In the genomic region with DNA sequence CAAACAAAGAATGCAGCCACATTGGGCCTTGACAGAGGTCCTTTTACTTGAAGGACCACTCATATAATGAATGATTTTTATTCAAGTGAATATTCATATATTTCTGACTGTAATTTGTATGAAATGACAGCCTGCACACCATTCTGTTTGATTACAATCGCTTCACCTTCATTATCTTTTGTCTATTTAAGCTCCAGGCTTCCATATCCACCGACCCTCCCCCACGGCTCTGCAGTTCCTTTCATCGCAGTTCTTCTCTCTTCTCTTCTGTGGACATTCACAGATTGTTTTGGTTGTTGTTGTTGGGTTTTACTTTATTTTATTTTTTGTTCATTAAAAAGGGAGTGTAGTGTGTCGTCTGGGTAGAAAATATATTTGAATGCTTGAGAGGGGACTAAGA, we compare ENCODE assay signal across 22 mouse cellular contexts. TPM values are rescaled to one million over a fixed set of nuclear protein-coding genes. Genes with fewer than 3 reads are reported as not detected.
A peak's percentile ranks its signal among the peaks of the same experiment; 100 is the strongest.
DNase-seq lines count a peak whose midpoint lies in the region; ATAC-seq lines count a peak whose summit lies in the region.
"Had no signal": no experiment of that assay in that cellular context is flagged by ENCODE, and none has a peak within 500 bp of the region (broad histone marks: within the 10 kb centered on the region; RNA-seq: fewer than 3 reads in every experiment).

No protein-coding gene starts in this region.

- no peak overlapping the region for H3K27ac ChIP-seq in hindbrain, embryonic 11.5 days (ENCODE audit: low read depth, low read length)
- H3K27ac ChIP-seq in midbrain, embryonic 15.5 days, result peak overlapping the region; percentile 45; the same call in 1 of the 2 replicates
- H3K27ac ChIP-seq: embryonic facial prominence, embryonic 13.5 days; hindbrain, embryonic 15.5 days; kidney, postnatal 0 days; limb, embryonic 15.5 days; liver, embryonic 15.5 days; neural tube, embryonic 15.5 days had no signal

- ATAC-seq in hindbrain, embryonic 11.5 days (ENCODE audit: low FRiP score), result no peak
- ATAC-seq in midbrain, embryonic 15.5 days (replicated peaks), result no peak
- ATAC-seq: CD4-positive, CD25-positive, alpha-beta regulatory T cell, adult 4 months; intestine, postnatal 0 days; Patski had no signal

- WGBS in hindbrain, embryonic 11.5 days, result 58% methylated on average over 5 of the region's 5 CpGs
- 33% methylated on average over 5 of the region's 5 CpGs for WGBS in midbrain, embryonic 15.5 days

- H3K4me2 ChIP-seq in hindbrain, embryonic 11.5 days (replicated peaks; ENCODE audit: low read depth, low read length), result no peak overlapping the region
- no peak overlapping the region for H3K4me2 ChIP-seq in midbrain, embryonic 15.5 days
- H3K4me2 ChIP-seq: embryonic facial prominence, embryonic 13.5 days; hindbrain, embryonic 15.5 days; limb, embryonic 15.5 days; liver, embryonic 15.5 days; neural tube, embryonic 15.5 days had no signal

- no peaks in the 10 kb centered on the region for H3K36me3 ChIP-seq in hindbrain, embryonic 11.5 days (ENCODE audit: control insufficient read depth, insufficient read depth, low read length)
- no peaks in the 10 kb centered on the region for H3K36me3 ChIP-seq in midbrain, embryonic 15.5 days (replicated peaks)
- H3K36me3 ChIP-seq: embryonic facial prominence, embryonic 13.5 days; hindbrain, embryonic 15.5 days; limb, embryonic 15.5 days; liver, embryonic 15.5 days; neural tube, embryonic 15.5 days had no signal

- H3K9ac ChIP-seq in hindbrain, embryonic 11.5 days (ENCODE audit: low read depth, low read length), result no peak overlapping the region
- H3K9ac ChIP-seq in midbrain, embryonic 15.5 days, result no peak overlapping the region
- H3K9ac ChIP-seq: embryonic facial prominence, embryonic 13.5 days; hindbrain, embryonic 15.5 days; limb, embryonic 15.5 days; liver, embryonic 15.5 days; neural tube, embryonic 15.5 days had no signal

- peak; percentile 12 for DNase-seq in embryo, embryonic 11 days
- DNase-seq in embryo, embryonic 9.5 days (ENCODE audit: extremely low spot score), result no peak
- peak; percentile 20 for DNase-seq in retina, embryonic 14.5 days (ENCODE audit: low spot score)
- no peak for DNase-seq in retina, postnatal 1 day
- DNase-seq in hindbrain, embryonic 11.5 days (ENCODE audit: low spot score), result peak; percentile 44
- no peak for DNase-seq in natural killer cell, adult 2 months (ENCODE audit: low spot score in 2 of 2)
- DNase-seq in right cerebral cortex, postnatal 36 days (ENCODE audit: low spot score in 2 of 2), result no peak
- DNase-seq: adrenal gland, postnatal 10 days; cerebellum, adult 11-12 months; gastrocnemius, postnatal 25 days; layer of hippocampus, postnatal 36 days; thymus, postnatal 14 days had no signal

- H3K9me3 ChIP-seq in hindbrain, embryonic 11.5 days (ENCODE audit: control insufficient read depth, low read length), result no peaks in the 10 kb centered on the region
- H3K9me3 ChIP-seq in midbrain, embryonic 15.5 days, result no peaks in the 10 kb centered on the region
- H3K9me3 ChIP-seq: embryonic facial prominence, embryonic 13.5 days; hindbrain, embryonic 15.5 days; limb, embryonic 15.5 days; liver, embryonic 15.5 days; neural tube, embryonic 15.5 days had no signal

- no peaks in the 10 kb centered on the region for H3K27me3 ChIP-seq in hindbrain, embryonic 11.5 days (ENCODE audit: control insufficient read depth, insufficient read depth, low read length)
- no peaks in the 10 kb centered on the region for H3K27me3 ChIP-seq in midbrain, embryonic 15.5 days (replicated peaks)
- H3K27me3 ChIP-seq: embryonic facial prominence, embryonic 13.5 days; hindbrain, embryonic 15.5 days; limb, embryonic 15.5 days; liver, embryonic 15.5 days; neural tube, embryonic 15.5 days had no signal

- no peak overlapping the region for H3K4me3 ChIP-seq in hindbrain, embryonic 11.5 days (ENCODE audit: low read depth, low read length)
- H3K4me3 ChIP-seq in midbrain, embryonic 15.5 days, result no peak overlapping the region
- H3K4me3 ChIP-seq: embryonic facial prominence, embryonic 13.5 days; hindbrain, embryonic 15.5 days; limb, embryonic 15.5 days; liver, embryonic 15.5 days; neural tube, embryonic 15.5 days had no signal

- H3K4me1 ChIP-seq in hindbrain, embryonic 11.5 days (replicated peaks; ENCODE audit: control insufficient read depth, insufficient read depth, low read length), result no peaks in the 10 kb centered on the region
- peaks cover 9% of the 10 kb centered on the region; the same call in 1 of the 2 replicates for H3K4me1 ChIP-seq in midbrain, embryonic 15.5 days
- H3K4me1 ChIP-seq: limb, embryonic 15.5 days; liver, embryonic 15.5 days had no signal

RNA-seq across cellular contexts. Expression of gene Zswim5, which starts 34.0 kb away (rescaled TPM):
- polyA plus RNA-seq in hindbrain, embryonic 11.5 days (2014; fragmentation: Nextera tagmentation; extraction: Ambion mirVana), result 9.8 and 10.4 TPM in 2 replicates
- polyA plus RNA-seq in midbrain, embryonic 15.5 days (2015; fragmentation: Nextera tagmentation; extraction: Ambion mirVana), result 6.7 and 6.8 TPM in 2 replicates
- polyA plus RNA-seq: CD4-positive, CD25-positive, alpha-beta regulatory T cell, adult 4 months had no signal

Comparison
In these comparisons a context has a peak if more than half of its experiments do, and no peak if none do; other contexts are left out.
1. DNase-seq: peak in embryo, embryonic 11 days (single experiment), retina, embryonic 14.5 days (single experiment) and hindbrain, embryonic 11.5 days (single experiment); none in embryo, embryonic 9.5 days (single experiment), retina, postnatal 1 day (single experiment), natural killer cell, adult 2 months (0 of 2) and right cerebral cortex, postnatal 36 days (0 of 2).